Mouse (Mus musculus): Measurements from ENCODE around the gene Kcnj14. TPM values are rescaled to one million over a fixed set of nuclear protein-coding genes. Genes with fewer than 3 reads are reported as not detected.
A peak's percentile ranks its signal among the peaks of the same experiment; 100 is the strongest.

Gene Kcnj14
- total and polyA plus RNA-seq, 3 experiments, result 0.39 to 1.3 TPM; not detected in 1

DNA sequence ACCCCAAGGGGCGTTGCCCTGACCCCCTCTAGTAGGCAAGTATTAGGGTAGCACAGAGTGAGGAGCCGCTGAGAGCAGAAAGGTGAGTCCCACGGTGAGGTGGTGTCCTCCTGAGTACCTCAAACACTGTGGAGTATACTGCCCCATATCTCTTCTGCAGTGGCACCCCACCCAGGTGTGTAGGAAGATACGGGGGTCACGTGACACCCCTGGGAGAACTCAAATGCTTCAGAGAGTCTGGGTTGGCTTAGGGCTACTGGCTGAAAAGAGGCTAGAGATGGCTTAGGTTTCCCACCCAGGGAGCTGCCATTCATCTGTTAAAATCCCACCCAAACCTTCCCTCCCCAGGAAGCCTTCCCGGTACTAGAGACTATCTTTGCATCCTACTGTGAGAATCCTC is 27.6 kb downstream of the Kcnj14 start:
- Histone ChIP-seq H3K9me3 (replicated peaks; ENCODE audit: insufficient read depth, low read length) (no peaks in the 10 kb centered on the region), H3K27me3 (ENCODE audit: control insufficient read depth in 1 of 2, insufficient read depth in 2 of 2, low read length in 2 of 2) (no peaks in the 10 kb centered on the region), H3K4me3 (ENCODE audit: control insufficient read depth in 1 of 2, insufficient read depth in 1 of 2, low read depth in 2 of 2, low read length in 2 of 2) (no peak overlapping the region), H3K79me2 (ENCODE audit: control insufficient read depth, insufficient read depth, low read length, poor library complexity) (no peaks in the 10 kb centered on the region; the same call in 1 of the 2 replicates), H3K27ac (ENCODE audit: control insufficient read depth, low read depth, low read length) (no peak overlapping the region), H3K9ac (ENCODE audit: control insufficient read depth, low read depth, low read length, poor library complexity, severe bottlenecking) (no peak overlapping the region), H3K4me1 (ENCODE audit: control insufficient read depth in 1 of 2, insufficient read depth in 2 of 2, low read length in 2 of 2) (peaks cover 9 to 13% of the 10 kb centered on the region in 2 experiments; a peak in 3 of 4 replicates), H3K36me3 (ENCODE audit: control insufficient read depth in 1 of 2, insufficient read depth in 2 of 2, low read length in 2 of 2) (peaks cover 0 to 4% of the 10 kb centered on the region in 2 experiments; a peak in 1 of 4 replicates)
- DNase-seq (ENCODE audit: low read depth, low spot score), result peak; percentile 63
- peak; percentile 55; the same call in 1 of the 2 replicates for TF ChIP-seq GATA1 (IDR thresholded peaks at IDR 0.05; ENCODE audit: low read depth, low read length)
- peak; percentile 48 to 73; a peak in 3 of 4 replicates for TF ChIP-seq USF2 (IDR thresholded peaks at IDR 0.05; ENCODE audit: borderline replicate concordance in 1 of 2, insufficient read depth in 1 of 2, low read depth in 1 of 2, low read length in 2 of 2)
- no peak for TF ChIP-seq ELF1 (IDR thresholded peaks at IDR 0.05; ENCODE audit: low read depth, low read length)
- no peak for TF ChIP-seq ZKSCAN1 (IDR thresholded peaks at IDR 0.05; ENCODE audit: low read depth, low read length)
- TF ChIP-seq TAL1 (IDR thresholded peaks at IDR 0.05; ENCODE audit: low read length), result peak; percentile 54
- no peak for TF ChIP-seq CHD1 (IDR thresholded peaks at IDR 0.05; ENCODE audit: low read depth, low read length)
- no peak for TF ChIP-seq RAD21 (IDR thresholded peaks at IDR 0.05; ENCODE audit: low read depth, low read length)
- no peak for TF ChIP-seq MEF2A (IDR thresholded peaks at IDR 0.05; ENCODE audit: extremely low read depth, insufficient replicate concordance, low read depth, low read length, poor library complexity, severe bottlenecking)
- no peak for TF ChIP-seq JUND (IDR thresholded peaks at IDR 0.05; ENCODE audit: low read depth, low read length)
- TF ChIP-seq USF1 (IDR thresholded peaks at IDR 0.05; ENCODE audit: low read depth, low read length), result peak; percentile 94
- no peak for TF ChIP-seq KAT2A (conservative IDR thresholded peaks at IDR 0.05; ENCODE audit: low read depth, low read length)
- peak; percentile 41 to 42; a peak in 2 of 4 replicates for TF ChIP-seq EP300 (IDR thresholded peaks at IDR 0.05; ENCODE audit: low read depth in 1 of 2, low read length in 2 of 2)
- TF ChIP-seq BHLHE40 (IDR thresholded peaks at IDR 0.05; ENCODE audit: borderline replicate concordance, low read depth, low read length), result peak; percentile 37; the same call in 1 of the 2 replicates
- peak; percentile 74 for TF ChIP-seq TCF12 (IDR thresholded peaks at IDR 0.05; ENCODE audit: low read depth, low read length)
- TF ChIP-seq E2F4 (IDR thresholded peaks at IDR 0.05; ENCODE audit: borderline replicate concordance, low read depth, low read length), result no peak

DNA sequence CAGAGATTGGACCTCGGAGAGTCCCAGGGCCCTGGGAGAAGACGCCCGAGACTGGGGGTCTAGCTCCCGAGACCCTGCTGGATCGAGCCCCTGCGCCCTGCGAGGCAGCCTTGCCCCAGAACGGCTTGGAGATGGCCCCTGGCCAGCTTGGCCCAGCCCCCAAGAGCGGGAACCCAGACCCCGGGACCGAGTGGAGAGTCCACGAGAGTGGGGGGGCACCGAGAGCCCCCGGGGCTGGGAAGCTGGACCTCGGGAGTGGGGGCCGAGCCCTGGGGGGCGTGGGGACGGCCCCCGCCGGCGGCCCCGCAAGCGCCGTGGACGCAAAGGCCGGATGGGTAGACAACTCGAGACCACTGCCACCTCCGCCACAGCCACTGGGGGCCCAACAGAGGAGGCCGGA is 29.6 kb downstream of the Kcnj14 start:
- Histone ChIP-seq H3K27ac (ENCODE audit: control insufficient read depth, low read depth, low read length) (no peak overlapping the region), H3K27me3 (ENCODE audit: control insufficient read depth in 1 of 2, insufficient read depth in 2 of 2, low read length in 2 of 2) (peaks cover 0 to 1% of the 10 kb centered on the region in 2 experiments; a peak in 1 of 4 replicates), H3K9ac (ENCODE audit: control insufficient read depth, low read depth, low read length, poor library complexity, severe bottlenecking) (no peak overlapping the region), H3K79me2 (ENCODE audit: control insufficient read depth, insufficient read depth, low read length, poor library complexity) (no peaks in the 10 kb centered on the region), H3K4me3 (ENCODE audit: control insufficient read depth in 1 of 2, insufficient read depth in 1 of 2, low read depth in 2 of 2, low read length in 2 of 2) (no peak overlapping the region), H3K36me3 (ENCODE audit: control insufficient read depth in 1 of 2, insufficient read depth in 2 of 2, low read length in 2 of 2) (peaks cover 0 to 4% of the 10 kb centered on the region in 2 experiments; a peak in 1 of 4 replicates), H3K9me3 (replicated peaks; ENCODE audit: insufficient read depth, low read length) (no peaks in the 10 kb centered on the region), H3K4me1 (ENCODE audit: control insufficient read depth in 1 of 2, insufficient read depth in 2 of 2, low read length in 2 of 2) (peaks cover 7 to 13% of the 10 kb centered on the region in 2 experiments; a peak in 3 of 4 replicates)
- TF ChIP-seq MXI1 (IDR thresholded peaks at IDR 0.05; ENCODE audit: low read depth, low read length), result no peak
- TF ChIP-seq GABPA (IDR thresholded peaks at IDR 0.05; ENCODE audit: low read depth, low read length), result no peak
- no peak for TF ChIP-seq USF2 (IDR thresholded peaks at IDR 0.05; ENCODE audit: borderline replicate concordance in 1 of 2, insufficient read depth in 1 of 2, low read depth in 1 of 2, low read length in 2 of 2)
- TF ChIP-seq UBTF (IDR thresholded peaks at IDR 0.05; ENCODE audit: borderline replicate concordance, insufficient read depth, low read depth, low read length), result no peak
- no peak for TF ChIP-seq EP300 (IDR thresholded peaks at IDR 0.05; ENCODE audit: low read depth in 1 of 2, low read length in 2 of 2)
- TF ChIP-seq POLR2A (IDR thresholded peaks at IDR 0.05; ENCODE audit: control insufficient read depth in 1 of 2, insufficient read depth in 1 of 2, low read depth in 1 of 2, low read length in 2 of 2, poor library complexity in 1 of 2), result no peak
- no peak for TF ChIP-seq MYC (IDR thresholded peaks at IDR 0.05; ENCODE audit: low read depth, low read length)
- no peak for TF ChIP-seq KAT2A (conservative IDR thresholded peaks at IDR 0.05; ENCODE audit: low read depth, low read length)
- no peak for TF ChIP-seq MAX (IDR thresholded peaks at IDR 0.05; ENCODE audit: low read length)
- TF ChIP-seq NELFE (IDR thresholded peaks at IDR 0.05; ENCODE audit: low read depth, low read length), result no peak
- no peak for TF ChIP-seq RCOR1 (IDR thresholded peaks at IDR 0.05; ENCODE audit: low read depth, low read length)
- no peak for TF ChIP-seq MEF2A (IDR thresholded peaks at IDR 0.05; ENCODE audit: extremely low read depth, insufficient replicate concordance, low read depth, low read length, poor library complexity, severe bottlenecking)
- no peak for TF ChIP-seq ELF1 (IDR thresholded peaks at IDR 0.05; ENCODE audit: low read depth, low read length)
- no peak for TF ChIP-seq MAFK (IDR thresholded peaks at IDR 0.05; ENCODE audit: borderline replicate concordance, low read depth, low read length)
- no peak for TF ChIP-seq RAD21 (IDR thresholded peaks at IDR 0.05; ENCODE audit: low read depth, low read length)
- no peak for DNase-seq (ENCODE audit: low read depth, low spot score)
